Mouse (Mus musculus): ENCODE data around the gene Nrxn3.
A peak's percentile ranks its signal among the peaks of the same experiment; 100 is the strongest.

The Nrxn3 gene

GRCm38 (mm10) chr12:88722691-88723070, at the start of gene Nrxn3:
Nrxn3 (plus strand) TSS chr12:88722876.
- DNase-seq (ENCODE audit: low spot score in 2 of 2) = peak; percentile 38 to 62

DNA sequence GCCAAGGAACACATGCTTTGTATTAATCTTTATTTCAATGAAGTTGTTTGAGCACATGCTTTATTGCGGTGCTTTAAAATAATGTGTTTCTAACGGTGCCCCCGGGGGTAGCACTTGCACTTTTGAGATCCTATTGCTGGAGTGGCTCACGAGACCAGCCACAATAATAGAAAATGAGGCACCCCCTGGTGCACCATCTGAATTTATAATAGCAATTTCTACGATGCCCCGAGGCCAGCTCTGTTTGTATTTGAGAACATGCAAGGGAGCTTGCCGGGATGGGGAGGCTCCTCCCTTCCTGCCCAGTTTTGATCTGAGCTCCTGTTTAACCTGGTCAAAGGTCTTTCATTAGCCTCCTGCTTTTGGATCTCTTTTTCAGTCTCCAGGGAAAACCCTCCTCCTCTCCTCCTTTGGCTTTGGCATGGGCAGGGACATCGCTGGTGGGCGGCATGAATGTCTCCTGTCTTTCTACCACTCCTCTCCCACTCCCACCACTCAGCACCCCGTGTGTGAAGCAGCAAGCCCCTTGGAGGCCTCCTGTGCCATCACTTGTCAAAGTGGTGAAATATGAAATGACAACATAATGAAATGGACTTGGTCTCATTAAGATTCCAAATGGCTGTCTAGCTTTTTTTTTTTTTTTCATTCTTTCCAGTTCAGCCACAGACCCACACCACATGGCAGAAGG, 18.4 kb upstream of the Nrxn3 start:
- DNase-seq (ENCODE audit: low spot score in 2 of 2) = no peak

DNA sequence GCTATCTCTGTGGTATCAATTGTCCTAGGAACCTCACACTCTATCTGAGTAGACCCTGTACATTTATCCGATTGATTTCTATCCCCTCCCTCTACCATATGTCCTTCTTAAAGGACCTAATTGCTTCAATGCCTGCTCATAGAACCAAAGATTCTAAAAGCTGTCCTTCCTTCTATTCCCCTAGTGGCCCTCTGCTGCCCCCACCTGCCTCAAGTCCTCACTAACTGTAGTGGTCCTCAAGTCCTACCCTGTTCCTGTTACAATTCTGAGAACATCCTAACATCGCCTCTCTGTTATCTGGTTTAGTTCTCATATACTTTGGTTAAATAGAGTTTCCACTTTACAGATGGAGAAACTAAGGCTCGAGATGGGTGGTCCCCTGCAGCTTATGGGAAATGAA, 16.7 kb upstream of the Nrxn3 start:
- DNase-seq (ENCODE audit: low spot score in 2 of 2) = no peak

DNA sequence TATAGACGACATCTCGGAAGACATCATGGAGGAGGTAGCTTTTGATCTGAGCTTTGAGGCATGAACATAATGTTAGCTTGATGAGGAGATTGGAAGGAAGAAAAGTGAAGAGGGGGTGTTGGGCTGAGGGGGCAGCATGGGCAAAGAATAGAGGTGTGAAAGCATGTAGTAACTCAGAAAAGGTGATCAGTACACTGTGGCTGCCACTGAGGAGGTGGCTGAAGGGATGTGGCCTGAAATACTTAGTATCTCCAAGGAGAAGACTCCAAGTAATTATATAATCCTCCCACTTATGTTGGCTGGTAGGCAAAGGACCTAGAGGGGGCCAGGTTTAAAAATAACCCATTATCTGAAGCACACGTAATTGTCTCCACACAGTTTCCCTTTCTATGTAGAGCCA, 14.9 kb upstream of the Nrxn3 start:
- DNase-seq (ENCODE audit: low spot score in 2 of 2) = no peak

- peak; percentile 29 to 66 for DNase-seq (ENCODE audit: low spot score in 2 of 2)
Observed at GRCm38 (mm10) chr12:88709223-88709622, 13.5 kb upstream of the Nrxn3 start.

DNA sequence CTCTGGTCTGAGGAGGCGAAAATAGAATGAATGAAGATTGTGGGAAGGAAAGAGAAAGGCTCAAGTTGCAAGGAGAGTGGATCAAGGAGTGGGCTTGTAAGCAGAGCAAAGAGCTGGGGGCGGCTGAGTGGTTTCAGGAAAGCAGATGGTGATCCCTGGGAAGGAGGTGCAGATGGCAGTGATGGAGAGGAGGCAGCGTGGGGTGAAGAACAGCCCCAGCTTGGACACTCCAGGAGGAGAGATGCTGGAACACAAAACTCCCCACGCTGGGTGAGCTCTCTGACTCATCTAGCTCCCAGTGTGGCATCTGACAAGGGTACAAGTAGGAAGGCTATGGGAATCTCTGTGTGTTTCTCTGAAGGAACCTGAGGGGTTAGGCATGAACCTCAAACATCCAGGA, 9.2 kb upstream of the Nrxn3 start:
- DNase-seq (ENCODE audit: low spot score in 2 of 2) = no peak

DNA sequence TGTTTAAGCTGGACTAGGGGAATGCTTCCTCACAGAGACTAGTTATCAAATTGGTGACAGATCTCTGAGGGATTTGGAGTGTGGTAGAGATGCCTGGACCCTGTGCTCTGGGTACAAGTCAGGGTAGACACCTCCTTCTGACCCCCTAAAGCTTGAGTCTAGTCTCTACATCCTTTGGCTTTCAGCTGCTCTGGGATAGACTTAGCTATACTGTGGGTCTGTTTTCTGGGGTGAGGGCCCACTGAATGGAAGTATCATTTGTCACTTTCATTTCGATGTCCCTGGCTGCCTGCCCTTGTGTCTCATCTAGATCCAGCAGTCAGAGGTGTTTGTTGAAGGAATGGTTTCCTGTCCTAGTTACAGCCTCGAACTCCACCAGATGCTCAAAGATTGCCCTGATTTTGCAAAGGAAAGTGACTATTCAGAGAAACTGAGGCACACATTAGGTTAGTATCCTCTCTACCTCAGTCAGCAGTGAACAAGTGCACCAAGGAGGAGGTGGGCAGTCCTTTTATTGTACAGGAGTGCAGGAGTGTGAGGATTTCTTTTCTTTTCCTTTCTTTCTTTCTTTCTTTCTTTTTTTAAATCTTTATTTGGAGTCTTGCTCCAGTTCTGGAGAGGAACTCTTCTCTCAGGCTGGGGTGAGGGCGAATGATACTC, 515 bp upstream of the Nrxn3 start:
- no peak for DNase-seq (ENCODE audit: low spot score in 2 of 2)

- no peak for DNase-seq (ENCODE audit: low spot score in 2 of 2)
Observed at GRCm38 (mm10) chr12:88726316-88726715, 3.6 kb downstream of the Nrxn3 start.

GRCm38 (mm10) chr12:88726755-88727154, 4.1 kb downstream of the Nrxn3 start:
- DNase-seq (ENCODE audit: low spot score in 2 of 2) = no peak

DNA sequence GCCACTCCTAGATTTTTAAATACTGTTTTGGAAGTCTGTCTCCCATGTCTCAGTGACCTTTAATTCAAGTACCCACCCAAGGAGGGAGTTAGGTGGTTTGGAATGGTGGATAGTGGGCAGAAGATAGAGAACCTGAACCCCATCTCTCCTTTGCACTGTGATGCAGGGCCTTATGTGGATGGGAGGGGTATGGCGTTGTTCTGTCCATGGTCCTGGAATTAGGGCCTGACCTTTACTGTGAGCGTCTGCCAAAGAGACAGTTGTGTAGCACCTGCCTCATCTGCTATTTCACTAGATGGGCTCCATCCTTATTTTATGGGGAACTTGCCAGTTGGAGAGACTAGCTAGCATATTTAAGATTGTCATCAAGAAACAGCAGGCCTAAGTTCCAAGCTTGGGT, 8.0 kb downstream of the Nrxn3 start:
- no peak for DNase-seq (ENCODE audit: low spot score in 2 of 2)

DNA sequence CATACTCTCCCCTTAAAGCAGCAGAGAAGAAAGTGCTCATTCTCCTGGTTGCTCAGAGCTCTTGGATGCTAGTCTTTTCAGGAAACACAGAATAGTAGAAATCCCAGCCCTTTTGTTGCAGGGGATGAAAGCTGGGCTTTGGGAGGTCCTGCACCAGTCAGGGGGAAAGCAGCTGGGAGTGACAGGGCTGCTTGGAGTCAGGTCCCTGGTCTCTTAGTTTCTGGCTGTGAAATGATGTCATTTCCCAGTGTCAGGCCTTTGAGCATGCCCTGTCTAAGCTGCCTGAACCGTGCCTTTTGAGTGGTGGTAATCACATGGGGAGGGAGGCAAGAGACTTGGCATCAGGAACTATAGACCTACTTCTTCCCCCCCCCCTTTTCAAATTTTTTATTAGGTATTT, 12.4 kb downstream of the Nrxn3 start:
- no peak for DNase-seq (ENCODE audit: low spot score in 2 of 2)

DNA sequence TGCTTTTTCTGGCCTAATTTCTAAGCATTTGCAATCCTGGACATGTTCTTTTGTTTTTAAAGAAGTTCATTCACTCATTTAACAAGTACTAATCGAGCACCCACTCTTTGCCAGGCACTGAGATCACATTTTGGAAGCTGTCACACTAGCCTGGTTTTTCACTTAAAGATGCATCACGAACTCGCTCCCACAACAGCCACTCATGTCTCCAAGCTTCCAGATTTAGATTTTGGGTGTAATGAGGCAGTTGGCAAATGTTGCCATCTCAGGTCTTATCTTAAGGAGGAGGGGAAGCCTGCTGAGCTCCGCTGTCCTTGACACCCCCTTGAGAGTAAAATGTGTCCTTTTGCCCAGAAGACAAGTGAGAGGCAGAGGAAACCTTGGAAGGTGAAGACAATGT, 14.4 kb downstream of the Nrxn3 start:
- DNase-seq (ENCODE audit: low spot score in 2 of 2) = no peak

DNA sequence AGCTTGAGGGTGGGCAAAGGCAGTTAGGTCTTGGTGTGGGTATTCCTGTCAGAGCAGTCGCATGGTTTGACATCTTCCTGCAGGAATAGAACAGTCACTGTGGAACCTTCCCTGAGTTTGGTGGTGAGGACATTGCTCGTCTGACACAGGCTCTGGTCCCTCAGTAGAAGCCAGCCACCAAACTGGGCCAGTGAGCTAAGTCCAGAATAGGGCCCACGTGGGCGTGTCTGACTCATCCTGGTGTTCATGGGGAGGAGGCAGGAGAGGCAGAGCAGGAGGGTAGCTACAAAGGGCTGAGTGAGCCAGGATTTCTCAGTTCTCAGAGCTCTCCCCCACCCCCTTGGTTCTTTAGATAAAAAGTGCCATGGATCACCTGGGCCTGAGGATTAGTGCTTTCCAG, 15.9 kb downstream of the Nrxn3 start:
- DNase-seq (ENCODE audit: low spot score in 2 of 2) = no peak

DNA sequence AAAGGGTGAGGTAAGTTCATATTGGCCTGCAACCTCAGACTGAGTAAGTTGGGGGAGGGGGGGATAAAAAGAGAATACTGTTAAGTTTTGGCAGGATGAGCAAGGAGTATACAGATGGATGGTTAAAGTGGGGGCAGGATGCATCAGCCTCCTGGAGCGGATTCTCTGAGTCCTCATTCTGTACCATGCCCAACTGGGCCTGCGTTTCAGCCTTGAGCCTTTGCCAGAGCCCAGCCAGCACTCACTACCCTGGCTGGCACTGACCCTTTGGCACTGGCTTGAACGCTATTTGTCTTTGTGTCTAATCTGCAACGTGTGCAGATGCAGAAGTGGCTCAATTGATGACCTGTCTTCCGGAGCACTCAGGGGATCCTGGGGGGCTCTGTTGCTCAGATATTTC, 24.1 kb downstream of the Nrxn3 start:
- DNase-seq (ENCODE audit: low spot score in 2 of 2) = peak in 1 of 2 experiments; percentile 37

- no peak for DNase-seq (ENCODE audit: low spot score in 2 of 2)
Observed at GRCm38 (mm10) chr12:88764791-88765190, 42.1 kb downstream of the Nrxn3 start.

GRCm38 (mm10) chr12:88774666-88775065, 52.0 kb downstream of the Nrxn3 start:
- no peak for DNase-seq (ENCODE audit: low spot score in 2 of 2)

GRCm38 (mm10) chr12:88778036-88778435, 55.4 kb downstream of the Nrxn3 start:
- no peak for DNase-seq (ENCODE audit: low spot score in 2 of 2)

DNA sequence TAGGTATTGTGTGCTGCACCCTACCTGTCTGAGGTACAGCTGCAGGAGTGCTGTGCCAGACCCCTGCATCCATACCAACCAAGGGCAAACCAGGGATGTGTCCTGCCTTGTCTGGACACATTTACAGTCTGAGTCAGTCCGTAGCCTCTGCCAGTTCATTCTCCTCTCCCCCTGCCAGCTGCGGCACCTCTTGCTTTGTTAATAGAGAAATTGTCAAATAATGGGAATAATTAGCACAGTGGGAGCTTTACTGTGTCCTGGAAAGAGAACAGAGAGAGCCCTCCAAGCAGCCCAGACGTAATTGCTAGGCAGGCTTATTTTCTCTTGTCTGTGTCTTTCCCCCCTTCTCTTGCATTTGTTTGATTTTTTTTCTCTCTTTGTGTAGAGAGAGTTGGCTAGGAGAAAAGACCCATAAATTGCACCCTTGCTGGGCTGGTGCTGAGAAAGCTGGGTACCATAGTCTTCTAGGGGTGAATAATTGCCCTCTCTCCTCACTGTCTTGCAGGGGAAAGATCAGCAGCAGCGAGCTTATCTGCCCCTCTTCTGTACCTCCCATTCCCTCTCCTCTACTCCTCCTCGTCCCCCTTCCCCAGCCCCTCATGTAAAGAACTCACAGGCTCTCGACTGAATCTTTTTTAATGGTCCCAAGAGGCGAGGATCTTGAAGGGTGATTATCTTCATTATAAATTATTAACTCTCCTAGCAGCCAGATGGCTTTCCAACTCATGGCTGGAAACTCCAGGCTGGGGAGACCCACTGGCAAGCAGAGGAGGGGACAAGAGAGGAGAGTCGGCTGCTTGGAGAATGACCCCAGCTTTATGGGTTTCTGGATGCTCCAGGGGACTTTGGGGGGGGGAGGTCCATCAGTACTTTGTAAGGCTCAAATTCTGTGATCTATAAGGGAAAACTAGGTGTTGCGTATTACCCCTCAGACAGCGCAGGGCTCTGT, 61.8 kb downstream of the Nrxn3 start:
- no peak for DNase-seq (ENCODE audit: low spot score in 2 of 2)

DNA sequence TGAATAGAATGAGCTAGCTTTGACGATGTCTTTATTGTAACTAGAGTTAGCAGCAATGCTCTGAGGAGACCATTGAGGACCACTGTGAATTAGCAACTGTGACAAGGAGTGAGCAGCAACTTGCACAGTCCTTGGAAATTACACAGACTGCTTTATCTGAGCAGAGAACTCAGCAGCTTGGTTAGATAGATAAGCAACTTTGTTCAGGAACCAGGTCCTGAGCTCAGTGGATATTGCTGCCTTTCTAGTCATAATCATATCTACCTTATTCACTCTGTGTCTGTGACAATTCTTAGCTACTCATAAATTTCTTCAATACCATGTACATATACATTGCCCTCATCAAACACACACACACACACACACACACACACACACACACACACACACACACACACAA, 70.6 kb downstream of the Nrxn3 start:
- no peak for DNase-seq (ENCODE audit: low spot score in 2 of 2)

- DNase-seq (ENCODE audit: low spot score in 2 of 2) = peak; percentile 48 to 70
Observed at GRCm38 (mm10) chr12:88800990-88801655, 78.4 kb downstream of the Nrxn3 start.

DNA sequence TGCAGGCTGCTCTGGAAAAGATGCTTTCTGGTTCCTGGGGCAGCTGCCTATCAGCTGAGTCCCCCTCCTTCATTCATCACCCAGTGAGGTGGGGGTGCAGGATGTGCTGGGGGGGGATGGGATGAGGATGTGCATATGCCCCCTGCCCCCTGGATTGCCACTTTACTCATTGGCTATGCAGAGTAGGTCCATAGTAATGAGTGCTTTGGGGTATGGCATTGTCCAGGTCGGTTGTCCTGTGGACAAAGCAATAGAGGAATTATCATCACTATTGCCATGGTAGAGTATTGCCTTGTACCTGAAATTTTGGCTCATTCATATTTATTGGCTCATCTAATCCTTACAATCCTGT, 79.0 kb downstream of the Nrxn3 start:
- no peak for DNase-seq (ENCODE audit: low spot score in 2 of 2)

- DNase-seq (ENCODE audit: low spot score in 2 of 2) = no peak
Observed at GRCm38 (mm10) chr12:88808947-88809346, 86.3 kb downstream of the Nrxn3 start.

Measured in cerebellum, postnatal 4 days (tissue).